Comparison of ENCODE assay signal across 19 mouse cellular contexts in genomic region chr8:121966110-121966509, GRCm38 (mm10). TPM values are rescaled to one million over a fixed set of nuclear protein-coding genes. Genes with fewer than 3 reads are reported as not detected.
A peak's percentile ranks its signal among the peaks of the same experiment; 100 is the strongest.
DNase-seq lines count a peak whose midpoint lies in the region; ATAC-seq lines count a peak whose summit lies in the region.
"Had no signal": no experiment of that assay in that cellular context is flagged by ENCODE, and none has a peak within 500 bp of the region (broad histone marks: within the 10 kb centered on the region; RNA-seq: fewer than 3 reads in every experiment).

No protein-coding gene starts in this region.

- H3K4me2 ChIP-seq in forebrain, embryonic 13.5 days: no peak overlapping the region
- no peak overlapping the region for H3K4me2 ChIP-seq in forebrain, embryonic 11.5 days (ENCODE audit: low read depth, low read length, severe bottlenecking)
- H3K4me2 ChIP-seq in kidney, embryonic 14.5 days (replicated peaks; ENCODE audit: low read depth, low read length): no peak overlapping the region
- no peak overlapping the region for H3K4me2 ChIP-seq in embryonic facial prominence, embryonic 14.5 days (ENCODE audit: low read depth, low read length)
- H3K4me2 ChIP-seq in limb, embryonic 15.5 days: no peak overlapping the region
- H3K4me2 ChIP-seq: heart, embryonic 12.5 days; kidney, embryonic 15.5 days; lung, embryonic 15.5 days; stomach, embryonic 15.5 days had no signal

- no peak overlapping the region; the same call in 1 of the 2 replicates for H3K27ac ChIP-seq in forebrain, embryonic 13.5 days
- no peak overlapping the region for H3K27ac ChIP-seq in forebrain, embryonic 11.5 days (ENCODE audit: low read depth, low read length)
- H3K27ac ChIP-seq in kidney, embryonic 14.5 days (ENCODE audit: low read depth, low read length): no peak overlapping the region
- H3K27ac ChIP-seq in embryonic facial prominence, embryonic 14.5 days (replicated peaks; ENCODE audit: low read depth, low read length): peak overlapping the region; percentile 54; the same call in 1 of the 2 replicates
- peak overlapping the region; percentile 66 for H3K27ac ChIP-seq in limb, embryonic 15.5 days
- H3K27ac ChIP-seq: kidney, embryonic 15.5 days; lung, embryonic 15.5 days; stomach, embryonic 15.5 days had no signal

- peaks cover 7% of the 10 kb centered on the region; the same call in 1 of the 2 replicates for H3K36me3 ChIP-seq in forebrain, embryonic 13.5 days (ENCODE audit: poor library complexity, severe bottlenecking)
- no peaks in the 10 kb centered on the region for H3K36me3 ChIP-seq in forebrain, embryonic 11.5 days (ENCODE audit: control insufficient read depth, insufficient read depth, low read length)
- H3K36me3 ChIP-seq in kidney, embryonic 14.5 days (ENCODE audit: control insufficient read depth, insufficient read depth, low read length): no peaks in the 10 kb centered on the region
- no peaks in the 10 kb centered on the region for H3K36me3 ChIP-seq in embryonic facial prominence, embryonic 14.5 days (ENCODE audit: control insufficient read depth, insufficient read depth, low read length)
- H3K36me3 ChIP-seq in limb, embryonic 15.5 days: 0 out of 2 replicates have a peak, but pooled peaks cover 5% of the 10 kb centered on the region
- H3K36me3 ChIP-seq: lung, embryonic 15.5 days; stomach, embryonic 15.5 days had no signal

- ATAC-seq in forebrain, embryonic 13.5 days: peak; percentile 33; the same call in 1 of the 2 replicates
- no peak for ATAC-seq in forebrain, embryonic 11.5 days (replicated peaks; ENCODE audit: low FRiP score)
- ATAC-seq in kidney, embryonic 14.5 days (ENCODE audit: low FRiP score, low TSS enrichment): peak; percentile 24; the same call in 1 of the 2 replicates
- no peak for ATAC-seq in embryonic facial prominence, embryonic 14.5 days (ENCODE audit: low read depth)
- ATAC-seq in limb, embryonic 15.5 days (ENCODE audit: insufficient number of reproducible peaks, low FRiP score, low TSS enrichment, low read depth): no peak
- no peak for ATAC-seq in erythroid progenitor cell, adult 5-6 weeks (replicated peaks; ENCODE audit: low FRiP score, poor library complexity, severe bottlenecking)

- no peak for DNase-seq in forebrain, embryonic 11.5 days (ENCODE audit: low spot score)
- DNase-seq in kidney, postnatal 4 days: no peak
- no peak for DNase-seq in embryonic facial prominence, embryonic 14.5 days (ENCODE audit: low spot score)
- DNase-seq in cerebellum, adult 18-20 months: no peak
- DNase-seq: adrenal gland, postnatal 25 days; layer of hippocampus, adult 9-11 months; right cerebral cortex, postnatal 4 days; thymus, postnatal 25 days had no signal

- H3K4me3 ChIP-seq in forebrain, embryonic 13.5 days: no peak overlapping the region
- H3K4me3 ChIP-seq in forebrain, embryonic 11.5 days (ENCODE audit: low read depth, low read length): no peak overlapping the region
- H3K4me3 ChIP-seq in kidney, embryonic 14.5 days (ENCODE audit: low read length): no peak overlapping the region
- H3K4me3 ChIP-seq in embryonic facial prominence, embryonic 14.5 days (ENCODE audit: low read depth, low read length): no peak overlapping the region
- H3K4me3 ChIP-seq in limb, embryonic 15.5 days: no peak overlapping the region
- H3K4me3 ChIP-seq: heart, embryonic 12.5 days; kidney, embryonic 15.5 days; lung, embryonic 15.5 days; stomach, embryonic 15.5 days had no signal

- H3K9me3 ChIP-seq in forebrain, embryonic 13.5 days (replicated peaks): no peaks in the 10 kb centered on the region
- no peaks in the 10 kb centered on the region for H3K9me3 ChIP-seq in forebrain, embryonic 11.5 days (ENCODE audit: control insufficient read depth, low read length)
- H3K9me3 ChIP-seq in kidney, embryonic 14.5 days (ENCODE audit: control insufficient read depth, low read length): no peaks in the 10 kb centered on the region
- no peaks in the 10 kb centered on the region for H3K9me3 ChIP-seq in embryonic facial prominence, embryonic 14.5 days (ENCODE audit: control insufficient read depth, low read length)
- no peaks in the 10 kb centered on the region for H3K9me3 ChIP-seq in limb, embryonic 15.5 days
- H3K9me3 ChIP-seq: G1E; heart, embryonic 12.5 days; kidney, embryonic 15.5 days; lung, embryonic 15.5 days; stomach, embryonic 15.5 days had no signal

- H3K4me1 ChIP-seq in forebrain, embryonic 13.5 days: peaks cover 38% of the 10 kb centered on the region
- peaks cover 22% of the 10 kb centered on the region for H3K4me1 ChIP-seq in forebrain, embryonic 11.5 days (replicated peaks; ENCODE audit: control insufficient read depth, insufficient read depth, low read length)
- peaks cover 28% of the 10 kb centered on the region for H3K4me1 ChIP-seq in kidney, embryonic 14.5 days (ENCODE audit: control insufficient read depth, insufficient read depth, low read length)
- H3K4me1 ChIP-seq in embryonic facial prominence, embryonic 14.5 days (ENCODE audit: control insufficient read depth, insufficient read depth, low read length): peaks cover 26% of the 10 kb centered on the region
- H3K4me1 ChIP-seq in limb, embryonic 15.5 days: peaks cover 59% of the 10 kb centered on the region

- 69% methylated on average over 5 of the region's 5 CpGs for WGBS in forebrain, embryonic 13.5 days
- 69% methylated on average over 5 of the region's 5 CpGs for WGBS in forebrain, embryonic 11.5 days
- WGBS in kidney, embryonic 14.5 days: 39% methylated on average over 5 of the region's 5 CpGs
- WGBS in embryonic facial prominence, embryonic 14.5 days: 55% methylated on average over 5 of the region's 5 CpGs
- WGBS in limb, embryonic 15.5 days: 37% methylated on average over 5 of the region's 5 CpGs

- H3K27me3 ChIP-seq in forebrain, embryonic 13.5 days: no peaks in the 10 kb centered on the region
- no peaks in the 10 kb centered on the region for H3K27me3 ChIP-seq in forebrain, embryonic 11.5 days (ENCODE audit: control insufficient read depth, insufficient read depth, low read length)
- H3K27me3 ChIP-seq in kidney, embryonic 14.5 days (ENCODE audit: control insufficient read depth, insufficient read depth, low read length): no peaks in the 10 kb centered on the region
- no peaks in the 10 kb centered on the region for H3K27me3 ChIP-seq in embryonic facial prominence, embryonic 14.5 days (replicated peaks; ENCODE audit: control insufficient read depth, insufficient read depth, low read length)
- H3K27me3 ChIP-seq in limb, embryonic 15.5 days: no peaks in the 10 kb centered on the region
- H3K27me3 ChIP-seq: heart, embryonic 12.5 days; kidney, embryonic 15.5 days; lung, embryonic 15.5 days; stomach, embryonic 15.5 days had no signal

- no peak overlapping the region for H3K9ac ChIP-seq in forebrain, embryonic 13.5 days
- H3K9ac ChIP-seq in forebrain, embryonic 11.5 days (ENCODE audit: low read length): no peak overlapping the region; the same call in 1 of the 2 replicates
- H3K9ac ChIP-seq in kidney, embryonic 14.5 days (ENCODE audit: low read depth, low read length): no peak overlapping the region
- no peak overlapping the region for H3K9ac ChIP-seq in embryonic facial prominence, embryonic 14.5 days (ENCODE audit: low read depth, low read length)
- no peak overlapping the region for H3K9ac ChIP-seq in limb, embryonic 15.5 days
- H3K9ac ChIP-seq: kidney, embryonic 15.5 days; lung, embryonic 15.5 days; stomach, embryonic 15.5 days had no signal

RNA-seq across cellular contexts. Expression of gene Banp, which starts 16.6 kb away (rescaled TPM):
- polyA plus RNA-seq in forebrain, embryonic 13.5 days (2015; fragmentation: Nextera tagmentation; extraction: Ambion mirVana): 57.5 and 60.9 TPM in 2 replicates
- polyA plus RNA-seq in forebrain, embryonic 11.5 days (2014; fragmentation: Nextera tagmentation; extraction: Ambion mirVana): 53.1 and 60.9 TPM in 2 replicates
- polyA plus RNA-seq in kidney, embryonic 14.5 days (2014; fragmentation: Nextera tagmentation; extraction: Ambion mirVana): 39.2 and 39.5 TPM in 2 replicates
- polyA plus RNA-seq in embryonic facial prominence, embryonic 14.5 days (2014; fragmentation: Nextera tagmentation; extraction: Ambion mirVana): 32.1 and 34.9 TPM in 2 replicates
- polyA plus RNA-seq in limb, embryonic 15.5 days (2015; fragmentation: Nextera tagmentation; extraction: Ambion mirVana): 42.3 and 44.8 TPM in 2 replicates
- 16.3 and 41.1 TPM in 2 replicates for total RNA-seq in erythroid progenitor cell, adult 5-6 weeks (2015; ENCODE audit: low replicate concordance)
- 42.2 and 94.6 TPM in 2 replicates for total RNA-seq in erythroid progenitor cell, adult 5-6 weeks (2017; ENCODE audit: low replicate concordance)

RNA-seq across cellular contexts. Expression of gene Car5a, which starts 21.4 kb away (rescaled TPM):
- 0.25 TPM in 1 of 2 replicates, not detected in the other for polyA plus RNA-seq in forebrain, embryonic 13.5 days (2015; fragmentation: Nextera tagmentation; extraction: Ambion mirVana)
- not detected in 2 replicates for polyA plus RNA-seq in forebrain, embryonic 11.5 days (2014; fragmentation: Nextera tagmentation; extraction: Ambion mirVana)
- not detected in 2 replicates for polyA plus RNA-seq in kidney, embryonic 14.5 days (2014; fragmentation: Nextera tagmentation; extraction: Ambion mirVana)
- polyA plus RNA-seq in embryonic facial prominence, embryonic 14.5 days (2014; fragmentation: Nextera tagmentation; extraction: Ambion mirVana): not detected in 2 replicates
- polyA plus RNA-seq in limb, embryonic 15.5 days (2015; fragmentation: Nextera tagmentation; extraction: Ambion mirVana): 0.17 TPM in 1 of 2 replicates, not detected in the other
- not detected in 2 replicates for total RNA-seq in erythroid progenitor cell, adult 5-6 weeks (2015; ENCODE audit: low replicate concordance)
- not detected in 2 replicates for total RNA-seq in erythroid progenitor cell, adult 5-6 weeks (2017; ENCODE audit: low replicate concordance)
- total RNA-seq: adrenal gland, postnatal 25 days; common myeloid progenitor, adult 5-6 weeks; left cerebral cortex, postnatal 36 days had no signal
- polyA plus RNA-seq: heart, embryonic 12.5 days; lung, embryonic 15.5 days had no signal

RNA-seq across cellular contexts. Expression of gene Slc7a5, which starts 58.6 kb away (rescaled TPM):
- polyA plus RNA-seq in forebrain, embryonic 13.5 days (2015; fragmentation: Nextera tagmentation; extraction: Ambion mirVana): 28.1 and 30.6 TPM in 2 replicates
- polyA plus RNA-seq in forebrain, embryonic 11.5 days (2014; fragmentation: Nextera tagmentation; extraction: Ambion mirVana): 37.1 and 43.0 TPM in 2 replicates
- 16.8 and 25.9 TPM in 2 replicates for polyA plus RNA-seq in kidney, embryonic 14.5 days (2014; fragmentation: Nextera tagmentation; extraction: Ambion mirVana)
- 28.8 and 29.6 TPM in 2 replicates for polyA plus RNA-seq in embryonic facial prominence, embryonic 14.5 days (2014; fragmentation: Nextera tagmentation; extraction: Ambion mirVana)
- polyA plus RNA-seq in limb, embryonic 15.5 days (2015; fragmentation: Nextera tagmentation; extraction: Ambion mirVana): 24.5 and 27.4 TPM in 2 replicates
- total RNA-seq in erythroid progenitor cell, adult 5-6 weeks (2015; ENCODE audit: low replicate concordance): 204 and 216 TPM in 2 replicates
- total RNA-seq in erythroid progenitor cell, adult 5-6 weeks (2017; ENCODE audit: low replicate concordance): 167 and 189 TPM in 2 replicates

Comparison
In these comparisons a context has a peak if more than half of its experiments do, and no peak if none do; other contexts are left out.
1. ATAC-seq: peak in forebrain, embryonic 13.5 days (single experiment) and kidney, embryonic 14.5 days (single experiment); none in forebrain, embryonic 11.5 days (single experiment), embryonic facial prominence, embryonic 14.5 days (single experiment), limb, embryonic 15.5 days (single experiment) and erythroid progenitor cell, adult 5-6 weeks (single experiment).
2. H3K27ac ChIP-seq: peak in embryonic facial prominence, embryonic 14.5 days (single experiment) and limb, embryonic 15.5 days (single experiment); none in forebrain, embryonic 13.5 days (single experiment), forebrain, embryonic 11.5 days (single experiment) and kidney, embryonic 14.5 days (single experiment).